Mouse (Mus musculus) liver, embryonic 13.5 days (tissue): ENCODE results near the gene Runx2. TPM values are rescaled to one million over a fixed set of nuclear protein-coding genes. Genes with fewer than 3 reads are reported as not detected.

ENCODE experiments used
- ATAC-seq: fragments of 200-750 bp; cut with Nextera tagmentation; 2 replicates; pipeline ENCODE4 v1.8.0; 2017; ENCODE audit warnings: low read depth, mild to moderate bottlenecking, moderate number of reproducible peaks, moderate library complexity
- DNase-seq: peaks from one replicate; pipeline ENCODE4 v3.0.0; 2022
- H3K27ac ChIP-seq: fragments of 300-500 bp; sonication (generic); 2 replicates; pipeline ENCODE4 v1.5.1; 2015; ENCODE audit warnings: moderate library complexity, mild to moderate bottlenecking, inconsistent platforms
- H3K27me3 ChIP-seq: fragments of 300-500 bp; sonication (generic); 2 replicates; pipeline ENCODE4 v1.6.1; 2015; ENCODE audit warnings: mild to moderate bottlenecking, inconsistent platforms
- H3K36me3 ChIP-seq: fragments of 300-500 bp; sonication (generic); 2 replicates; pipeline ENCODE4 v1.6.1; 2015; ENCODE audit warnings: mild to moderate bottlenecking, inconsistent platforms
- H3K4me1 ChIP-seq: fragments of 300-500 bp; sonication (generic); replicated peaks from 2 replicates; pipeline ENCODE4 v1.6.1; 2015; ENCODE audit warnings: inconsistent platforms
- H3K4me2 ChIP-seq: fragments of 300-500 bp; sonication (generic); 2 replicates; pipeline ENCODE4 v1.6.1; 2015; ENCODE audit warnings: inconsistent platforms, mild to moderate bottlenecking, moderate library complexity
- H3K4me3 ChIP-seq: fragments of 300-500 bp; sonication (generic); replicated peaks from 2 replicates; pipeline ENCODE4 v1.5.1; 2015; ENCODE audit warnings: mild to moderate bottlenecking, inconsistent platforms
- H3K9ac ChIP-seq: fragments of 300-500 bp; sonication (generic); 2 replicates; pipeline ENCODE4 v1.6.1; 2015; ENCODE audit warnings: mild to moderate bottlenecking, inconsistent platforms
- H3K9me3 ChIP-seq: fragments of 300-500 bp; sonication (generic); replicated peaks from 2 replicates; pipeline ENCODE4 v1.6.1; 2016; ENCODE audit warnings: inconsistent platforms
- WGBS: fragments of 180-500 bp; shearing (Covaris S2); methylation state at CpG from one replicate; pipeline ENCODE4 v1.1.7; 2015; ENCODE audit not compliant: insufficient replicate concordance; 5-methylcytosine and 5-hydroxymethylcytosine counted together
- polyA plus RNA-seq: library from polyadenylated mRNA; unstranded; fragments of >200 nt; fragmentation: Nextera tagmentation; extraction: Ambion mirVana; gene quantifications from 2 replicates; pipeline ENCODE4 v1.2.1, GENCODE M21; 2015

Gene Runx2
- polyA plus RNA-seq, 1 experiment from 2014 or later = 0.31 TPM

DNA sequence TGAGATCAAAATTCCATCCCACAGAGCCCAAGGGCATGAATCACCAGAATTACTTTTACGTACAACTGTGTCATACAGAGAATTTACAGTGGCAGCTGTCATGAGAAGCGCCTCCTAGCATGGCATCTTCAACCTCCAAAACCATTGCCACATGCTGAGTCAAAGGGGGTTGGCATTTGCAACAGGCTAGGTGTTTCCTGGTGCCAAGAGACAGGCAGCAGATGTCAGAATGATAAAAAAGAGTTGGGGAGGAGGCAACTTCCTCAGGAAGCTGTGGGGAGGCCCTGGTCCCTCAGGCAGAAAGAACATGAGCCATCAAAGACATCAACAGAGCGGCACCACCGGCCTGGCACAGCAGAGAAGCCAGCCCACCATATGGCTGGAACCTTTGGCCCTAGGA, 160.1 kb downstream of the Runx2 start:
- Histone ChIP-seq H3K9ac (no peak overlapping the region), H3K27me3 (no peaks in the 10 kb centered on the region), H3K4me3 (no peak overlapping the region), H3K36me3 (no peaks in the 10 kb centered on the region), H3K27ac (no peak overlapping the region), H3K4me2 (no peak overlapping the region), H3K9me3 (no peaks in the 10 kb centered on the region), H3K4me1 (no peaks in the 10 kb centered on the region)
- ATAC-seq = no peak
- peak; percentile 9 for DNase-seq
- WGBS = 14% methylated on average over 4 of the region's 4 CpGs

GRCm38 (mm10) chr17:44653081-44653480, 161.5 kb downstream of the Runx2 start:
- WGBS = 66% methylated on average over 3 of the region's 3 CpGs

GRCm38 (mm10) chr17:44652054-44652453, 162.5 kb downstream of the Runx2 start:
- no peak overlapping the region for H3K9ac ChIP-seq
- no peaks in the 10 kb centered on the region for H3K36me3 ChIP-seq
- H3K27ac ChIP-seq = no peak overlapping the region
- H3K9me3 ChIP-seq = no peaks in the 10 kb centered on the region
- no peak overlapping the region for H3K4me2 ChIP-seq
- DNase-seq = no peak
- no peaks in the 10 kb centered on the region for H3K4me1 ChIP-seq
- no peak for ATAC-seq
- 70% methylated on average over 7 of the region's 7 CpGs for WGBS
- H3K4me3 ChIP-seq = no peak overlapping the region
- H3K27me3 ChIP-seq = no peaks in the 10 kb centered on the region

More at GRCm38 (mm10) chr17:44653081-44653480, 161.5 kb downstream of the Runx2 start:
- Histone ChIP-seq H3K4me2 (no peak overlapping the region), H3K9ac (no peak overlapping the region), H3K4me3 (no peak overlapping the region), H3K27ac (no peak overlapping the region), H3K36me3 (no peaks in the 10 kb centered on the region), H3K27me3 (no peaks in the 10 kb centered on the region), H3K4me1 (no peaks in the 10 kb centered on the region), H3K9me3 (no peaks in the 10 kb centered on the region)
- ATAC-seq (no peak), DNase-seq (no peak)

DNA sequence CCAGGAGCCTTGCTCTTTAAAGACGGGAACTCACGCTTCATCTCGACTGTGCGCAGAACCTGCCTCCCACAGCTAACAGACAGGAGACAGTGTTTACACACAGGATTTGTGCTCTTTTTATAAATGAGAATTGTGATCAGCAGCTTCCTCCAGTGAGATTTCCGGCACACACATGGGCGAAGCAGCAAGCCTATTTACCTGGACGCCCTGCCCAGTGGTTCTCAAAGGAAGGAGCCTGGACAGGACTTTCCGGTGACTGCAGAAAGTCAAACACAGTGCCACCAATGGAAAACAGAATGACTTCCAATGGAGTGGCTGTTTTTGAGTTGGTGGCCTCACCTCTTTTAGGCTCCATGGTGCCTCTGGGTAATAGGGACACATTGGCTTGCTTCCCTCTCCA, 163.0 kb downstream of the Runx2 start:
- no peak overlapping the region for H3K9ac ChIP-seq
- no peak for ATAC-seq
- DNase-seq = no peak

DNA sequence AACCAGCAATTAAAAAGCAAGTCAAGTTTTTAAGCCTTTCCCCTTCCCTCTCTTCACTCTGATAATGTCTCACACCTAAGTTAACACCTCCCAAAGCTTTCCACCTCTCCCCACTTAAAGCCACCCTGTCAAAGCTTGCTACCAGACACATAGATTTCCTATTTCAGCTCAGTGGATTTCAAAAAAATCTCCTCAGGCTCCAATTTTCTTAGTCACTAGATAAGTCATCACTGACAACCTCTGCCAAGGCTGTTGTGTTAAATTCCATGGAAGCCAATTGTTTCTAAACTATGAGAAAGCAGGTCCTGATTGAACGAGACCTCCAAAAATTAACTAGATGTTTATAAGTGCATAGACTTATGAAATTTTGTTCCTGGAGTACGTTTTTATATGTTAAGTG, 164.2 kb downstream of the Runx2 start:
- WGBS = 53% methylated on average over 2 of the region's 2 CpGs
- H3K27me3 ChIP-seq = no peaks in the 10 kb centered on the region
- H3K27ac ChIP-seq = no peak overlapping the region
- ATAC-seq (no peak), DNase-seq (no peak)
- no peak overlapping the region for H3K9ac ChIP-seq
- H3K4me1 ChIP-seq = no peaks in the 10 kb centered on the region
- no peaks in the 10 kb centered on the region for H3K36me3 ChIP-seq
- H3K4me3 ChIP-seq = no peak overlapping the region
- no peaks in the 10 kb centered on the region for H3K9me3 ChIP-seq
- H3K4me2 ChIP-seq = no peak overlapping the region

More for the DNA sequence above, 163.0 kb downstream of the Runx2 start:
- no peak overlapping the region for H3K27ac ChIP-seq
- H3K4me2 ChIP-seq = no peak overlapping the region
- 73% methylated on average over 8 of the region's 8 CpGs for WGBS
- H3K9me3 ChIP-seq = no peaks in the 10 kb centered on the region
- no peak overlapping the region for H3K4me3 ChIP-seq
- H3K4me1 ChIP-seq = no peaks in the 10 kb centered on the region
- H3K36me3 ChIP-seq = no peaks in the 10 kb centered on the region
- no peaks in the 10 kb centered on the region for H3K27me3 ChIP-seq

GRCm38 (mm10) chr17:44649056-44649455, 165.5 kb downstream of the Runx2 start:
- Histone ChIP-seq H3K27ac (no peak overlapping the region), H3K36me3 (no peaks in the 10 kb centered on the region), H3K9me3 (no peaks in the 10 kb centered on the region), H3K9ac (no peak overlapping the region), H3K27me3 (no peaks in the 10 kb centered on the region), H3K4me2 (no peak overlapping the region), H3K4me1 (no peaks in the 10 kb centered on the region), H3K4me3 (no peak overlapping the region)
- no peak for DNase-seq
- no peak for ATAC-seq
- 53% methylated on average over 8 of the region's 8 CpGs for WGBS

DNA sequence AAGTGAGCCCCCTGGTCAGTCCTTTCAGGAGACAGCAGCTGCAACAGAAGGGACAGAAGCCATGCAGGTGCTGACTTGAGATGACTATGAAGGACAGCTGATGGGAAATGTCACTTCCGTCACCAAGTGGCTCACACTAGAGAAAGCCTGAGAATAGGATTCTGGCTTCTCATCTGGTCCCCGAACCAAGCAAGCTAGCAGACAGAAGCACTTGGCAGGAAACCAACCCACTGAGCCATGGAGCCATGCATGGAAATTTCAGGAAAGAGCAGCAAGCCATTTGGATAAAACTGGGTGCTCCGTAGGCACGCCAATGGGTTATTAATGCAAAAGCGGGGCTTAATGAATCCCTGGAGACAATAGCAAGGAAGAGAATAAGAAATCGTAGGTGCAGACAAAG, 166.7 kb downstream of the Runx2 start:
- Histone ChIP-seq H3K9ac (no peak overlapping the region), H3K27ac (no peak overlapping the region), H3K27me3 (no peaks in the 10 kb centered on the region), H3K4me3 (no peak overlapping the region), H3K9me3 (no peaks in the 10 kb centered on the region), H3K36me3 (no peaks in the 10 kb centered on the region), H3K4me1 (no peaks in the 10 kb centered on the region), H3K4me2 (no peak overlapping the region)
- ATAC-seq = no peak
- WGBS = 79% methylated on average over 6 of the region's 6 CpGs
- DNase-seq = no peak

DNA sequence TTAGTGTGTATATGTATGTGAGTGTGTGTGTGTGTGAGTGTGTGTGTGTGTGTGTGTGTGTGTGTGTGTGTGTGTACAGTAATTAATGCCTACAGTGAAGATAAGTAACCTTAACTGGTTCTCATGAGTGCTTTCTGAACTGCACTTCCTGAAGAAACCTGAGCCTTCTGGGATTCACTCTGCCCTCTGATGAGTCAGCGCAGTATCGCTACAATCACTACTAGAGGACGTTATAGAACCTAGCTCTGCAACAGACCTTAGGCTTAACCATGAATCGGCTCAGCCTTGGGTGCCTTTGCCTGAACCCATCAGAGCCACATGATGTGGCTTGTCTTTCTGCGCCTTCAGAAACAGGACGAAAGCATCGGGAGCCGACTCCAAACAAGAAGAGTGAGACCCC, 169.5 kb downstream of the Runx2 start:
- H3K36me3 ChIP-seq = no peaks in the 10 kb centered on the region
- no peak overlapping the region for H3K9ac ChIP-seq
- ATAC-seq (no peak), DNase-seq (no peak)
- no peaks in the 10 kb centered on the region for H3K9me3 ChIP-seq
- H3K4me3 ChIP-seq = no peak overlapping the region
- 80% methylated on average over 8 of the region's 8 CpGs for WGBS
- no peaks in the 10 kb centered on the region for H3K4me1 ChIP-seq
- H3K27me3 ChIP-seq = no peaks in the 10 kb centered on the region
- H3K4me2 ChIP-seq = no peak overlapping the region
- no peak overlapping the region for H3K27ac ChIP-seq

- no peak for ATAC-seq
- no peak overlapping the region for H3K9ac ChIP-seq
- no peak for DNase-seq
- WGBS = 67% methylated on average over 6 of the region's 6 CpGs
- H3K4me1 ChIP-seq = peaks cover 7% of the 10 kb centered on the region
- H3K4me3 ChIP-seq = no peak overlapping the region
- H3K9me3 ChIP-seq = no peaks in the 10 kb centered on the region
- H3K4me2 ChIP-seq = no peak overlapping the region
- H3K27me3 ChIP-seq = no peaks in the 10 kb centered on the region
- H3K36me3 ChIP-seq = no peaks in the 10 kb centered on the region
- H3K27ac ChIP-seq = no peak overlapping the region
Measured at GRCm38 (mm10) chr17:44643260-44643659, 171.3 kb downstream of the Runx2 start.

- Histone ChIP-seq H3K27ac (no peak overlapping the region), H3K27me3 (no peaks in the 10 kb centered on the region), H3K4me1 (peaks cover 7% of the 10 kb centered on the region), H3K4me3 (no peak overlapping the region), H3K9ac (no peak overlapping the region), H3K36me3 (no peaks in the 10 kb centered on the region), H3K4me2 (no peak overlapping the region), H3K9me3 (no peaks in the 10 kb centered on the region)
- no peak for ATAC-seq
- no peak for DNase-seq
- WGBS = 39% methylated on average over 4 of the region's 4 CpGs
Measured at GRCm38 (mm10) chr17:44642126-44642525, 172.5 kb downstream of the Runx2 start.

DNA sequence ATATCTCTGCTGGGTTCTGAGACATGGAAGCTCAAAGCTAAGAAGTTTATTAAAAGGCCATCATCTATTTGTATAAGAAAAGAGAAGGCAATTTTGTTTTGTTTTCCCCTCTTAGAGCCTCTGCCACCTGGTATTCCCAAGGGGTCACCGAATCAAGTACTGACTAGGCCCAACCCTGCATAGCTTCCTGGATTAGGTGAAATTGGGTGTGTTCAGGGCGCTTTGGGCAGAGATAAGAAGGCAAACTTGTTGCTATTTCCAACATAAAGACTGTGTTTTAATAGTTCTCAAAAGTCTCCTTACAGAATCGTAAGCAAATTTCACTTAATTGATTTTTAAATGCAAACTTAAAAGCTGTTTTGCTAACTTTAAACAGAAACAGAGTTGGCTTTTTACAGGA, 173.7 kb downstream of the Runx2 start:
- WGBS = 32% methylated on average over 3 of the region's 3 CpGs
- Histone ChIP-seq H3K4me1 (peaks cover 7% of the 10 kb centered on the region), H3K9me3 (no peaks in the 10 kb centered on the region), H3K4me3 (no peak overlapping the region), H3K36me3 (no peaks in the 10 kb centered on the region), H3K27ac (no peak overlapping the region), H3K27me3 (no peaks in the 10 kb centered on the region), H3K4me2 (no peak overlapping the region), H3K9ac (no peak overlapping the region)
- DNase-seq = no peak
- ATAC-seq = no peak

DNA sequence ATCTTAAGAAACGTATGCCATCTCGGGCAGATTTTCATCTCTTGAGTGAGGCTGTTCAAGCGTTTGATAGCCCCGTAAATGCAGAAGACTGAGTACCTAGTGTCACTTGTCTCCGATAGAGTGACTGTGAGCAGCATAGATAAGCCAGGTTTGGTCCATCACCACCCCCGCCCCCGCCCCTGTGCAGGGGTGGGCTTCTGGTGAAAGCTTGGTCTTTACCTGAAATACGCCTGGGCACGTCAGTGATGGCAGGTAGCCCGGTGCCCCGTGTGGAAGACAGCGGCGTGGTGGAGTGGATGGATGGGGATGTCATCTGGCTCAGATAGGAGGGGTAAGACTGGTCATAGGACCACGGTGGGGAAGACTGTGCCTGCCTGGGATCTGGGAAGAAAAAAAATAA, 175.2 kb downstream of the Runx2 start:
- 0 out of 2 replicates have a peak, but pooled peaks cover 4% of the 10 kb centered on the region for H3K27me3 ChIP-seq
- no peak overlapping the region for H3K27ac ChIP-seq
- H3K4me2 ChIP-seq = no peak overlapping the region
- no peak overlapping the region for H3K4me3 ChIP-seq
- no peaks in the 10 kb centered on the region for H3K36me3 ChIP-seq
- ATAC-seq = peak; percentile 43; the same call in 1 of the 2 replicates
- peaks cover 7% of the 10 kb centered on the region for H3K4me1 ChIP-seq
- WGBS = 51% methylated on average over 14 of the region's 14 CpGs
- DNase-seq = no peak
- H3K9me3 ChIP-seq = no peaks in the 10 kb centered on the region
- H3K9ac ChIP-seq = no peak overlapping the region
